Mouse (Mus musculus) lung, adult 2 months (tissue): ENCODE data around the gene Eefsec.

Source experiments
- CTCF ChIP-seq: fragments of 200-500 bp; IDR thresholded peaks from 2 replicates; pipeline ENCODE4 v1.5.1; 2011; ENCODE audit warnings: mild to moderate bottlenecking, low read length, control low read depth; ENCODE audit not compliant: insufficient read depth
- POLR2A ChIP-seq: fragments of 200-500 bp; IDR thresholded peaks from 2 replicates; pipeline ENCODE4 v1.6.1; 2011; ENCODE audit warnings: low read depth, mild to moderate bottlenecking, control low read depth, low read length, borderline replicate concordance; ENCODE audit errors: extremely low read depth

DNA sequence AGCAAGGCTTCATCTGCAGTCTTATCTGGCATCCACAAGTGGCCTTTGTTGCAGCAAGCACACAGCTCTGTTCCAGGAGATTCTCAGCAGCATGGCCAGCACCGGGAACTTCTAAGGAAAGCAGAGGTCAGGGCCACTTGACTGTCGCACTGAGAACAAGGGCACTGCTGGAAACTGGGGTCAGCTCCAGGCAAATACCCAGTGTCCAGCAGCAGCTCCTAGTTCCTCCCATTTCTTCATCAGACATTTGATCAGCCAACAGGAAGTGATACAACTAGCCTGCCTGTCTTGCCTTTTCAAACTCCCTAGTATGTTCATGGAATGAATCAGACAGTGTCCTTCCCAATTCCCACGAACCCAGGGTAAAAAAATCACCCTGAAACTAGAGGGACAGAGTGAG is 66.6 kb downstream of the Eefsec start:
- TF ChIP-seq POLR2A, result no peak
- no peak for TF ChIP-seq CTCF
